28 mouse cellular contexts compared by ENCODE assay signal in genomic region chr2:90576411-90576810, GRCm38 (mm10). TPM values are rescaled to one million over a fixed set of nuclear protein-coding genes. Genes with fewer than 3 reads are reported as not detected.
DNase-seq lines count a peak whose midpoint lies in the region; ATAC-seq and TF ChIP-seq lines count a peak whose summit lies in the region.
"Had no signal": no experiment of that assay in that cellular context is flagged by ENCODE, and none has a peak within 500 bp of the region (broad histone marks: within the 10 kb centered on the region; RNA-seq: fewer than 3 reads in every experiment).

No protein-coding gene starts in this region.

- TF ChIP-seq POLR2A in CH12.LX (IDR thresholded peaks at IDR 0.05; ENCODE audit: low read depth, low read length), result no peak

- 0 out of 2 replicates have a peak overlapping the region, but pooled peaks have one; percentile 76 for H3K27ac ChIP-seq in liver, embryonic 12.5 days
- H3K27ac ChIP-seq in liver, embryonic 11.5 days (ENCODE audit: low read depth, low read length), result no peak overlapping the region
- peak overlapping the region; percentile 45; the same call in 1 of the 2 replicates for H3K27ac ChIP-seq in CH12.LX (ENCODE audit: insufficient read depth, low read depth)
- H3K27ac ChIP-seq in limb, embryonic 10.5 days, result no peak overlapping the region
- H3K27ac ChIP-seq: embryonic facial prominence, embryonic 12.5 days; heart, embryonic 10.5 days; heart, embryonic 15.5 days; hindbrain, embryonic 12.5 days; hindbrain, postnatal 0 days; limb, embryonic 12.5 days; midbrain, embryonic 12.5 days; neural tube, embryonic 13.5 days had no signal

- H3K9ac ChIP-seq in liver, embryonic 12.5 days, result no peak overlapping the region
- no peak overlapping the region for H3K9ac ChIP-seq in liver, embryonic 11.5 days (ENCODE audit: low read depth, low read length)
- 0 out of 2 replicates have a peak overlapping the region, but pooled peaks have one; percentile 20 for H3K9ac ChIP-seq in CH12.LX (ENCODE audit: insufficient read depth, low read depth)
- H3K9ac ChIP-seq: embryonic facial prominence, embryonic 12.5 days; heart, embryonic 15.5 days; hindbrain, embryonic 12.5 days; limb, embryonic 12.5 days; midbrain, embryonic 12.5 days; neural tube, embryonic 13.5 days had no signal

- no peak for TF ChIP-seq CTCF in CH12.LX (conservative IDR thresholded peaks at IDR 0.05 in 1 of 2, IDR thresholded peaks at IDR 0.05 in 1 of 2; ENCODE audit: low read depth in 2 of 2, low read length in 2 of 2)

- peaks cover 65% of the 10 kb centered on the region for H3K79me2 ChIP-seq in CH12.LX (replicated peaks; ENCODE audit: control insufficient read depth, extremely low read depth, insufficient read depth, poor library complexity, severe bottlenecking)

- H3K9me3 ChIP-seq in liver, embryonic 12.5 days (replicated peaks), result no peaks in the 10 kb centered on the region
- no peaks in the 10 kb centered on the region for H3K9me3 ChIP-seq in liver, embryonic 11.5 days (ENCODE audit: control insufficient read depth, low read length)
- peaks cover under 1% of the 10 kb centered on the region for H3K9me3 ChIP-seq in CH12.LX (replicated peaks; ENCODE audit: low read length)
- no peaks in the 10 kb centered on the region for H3K9me3 ChIP-seq in limb, embryonic 10.5 days (replicated peaks)
- H3K9me3 ChIP-seq: embryonic facial prominence, embryonic 12.5 days; heart, embryonic 10.5 days; heart, embryonic 15.5 days; hindbrain, embryonic 12.5 days; limb, embryonic 12.5 days; midbrain, embryonic 12.5 days; neural tube, embryonic 13.5 days had no signal

- intact Hi-C loops in heart, postnatal 14 days (cut with DNase I), result loop anchor here (5.0 kb wide), 1 partner anchor 101 kb away; the partner anchor contains the start of gene Nup160

- 82% methylated on average over 6 of the region's 6 CpGs for WGBS in liver, embryonic 12.5 days (ENCODE audit: insufficient replicate concordance)
- WGBS in liver, embryonic 11.5 days, result 81% methylated on average over 6 of the region's 6 CpGs
- 82% methylated on average over 6 of the region's 6 CpGs for WGBS in limb, embryonic 10.5 days

- H3K4me3 ChIP-seq in liver, embryonic 12.5 days, result no peak overlapping the region
- H3K4me3 ChIP-seq in liver, embryonic 11.5 days (ENCODE audit: low read depth, low read length), result no peak overlapping the region
- H3K4me3 ChIP-seq in CH12.LX (replicated peaks in 1 of 3; ENCODE audit: low read depth in 2 of 3, low read length in 2 of 3, poor library complexity in 1 of 3), result no peak overlapping the region
- no peak overlapping the region for H3K4me3 ChIP-seq in limb, embryonic 10.5 days
- H3K4me3 ChIP-seq: embryonic facial prominence, embryonic 12.5 days; heart, embryonic 10.5 days; heart, embryonic 15.5 days; hindbrain, embryonic 12.5 days; limb, embryonic 12.5 days; midbrain, embryonic 12.5 days; neural tube, embryonic 13.5 days had no signal

- no peak for ATAC-seq in liver, embryonic 12.5 days
- ATAC-seq in liver, embryonic 11.5 days (replicated peaks; ENCODE audit: low FRiP score), result no peak
- ATAC-seq in inflammation-experienced regulatory T-cells, adult 6 months, result no peak
- ATAC-seq: CD4-positive, CD25-positive, alpha-beta regulatory T cell, adult 4 months; forebrain, embryonic 16.5 days; hindbrain, postnatal 0 days; intestine, embryonic 16.5 days; lung, postnatal 0 days had no signal

- H3K36me3 ChIP-seq in liver, embryonic 12.5 days, result no peaks in the 10 kb centered on the region
- H3K36me3 ChIP-seq in liver, embryonic 11.5 days (ENCODE audit: control insufficient read depth, insufficient read depth, low read length), result no peaks in the 10 kb centered on the region
- no peaks in the 10 kb centered on the region for H3K36me3 ChIP-seq in CH12.LX (replicated peaks in 1 of 2; ENCODE audit: control insufficient read depth in 1 of 2, insufficient read depth in 1 of 2, low read length in 1 of 2)
- no peaks in the 10 kb centered on the region for H3K36me3 ChIP-seq in limb, embryonic 10.5 days
- H3K36me3 ChIP-seq: embryonic facial prominence, embryonic 12.5 days; heart, embryonic 10.5 days; heart, embryonic 15.5 days; hindbrain, embryonic 12.5 days; limb, embryonic 12.5 days; midbrain, embryonic 12.5 days; neural tube, embryonic 13.5 days had no signal

- TF ChIP-seq RAD21 in CH12.LX (IDR thresholded peaks at IDR 0.05; ENCODE audit: low read depth, low read length), result no peak

- TF ChIP-seq EP300 in CH12.LX (IDR thresholded peaks at IDR 0.05; ENCODE audit: low read length), result no peak

- no peak overlapping the region for H3K4me2 ChIP-seq in liver, embryonic 12.5 days
- H3K4me2 ChIP-seq in liver, embryonic 11.5 days, result no peak overlapping the region
- peak overlapping the region; percentile 63; the same call in 1 of the 2 replicates for H3K4me2 ChIP-seq in CH12.LX (ENCODE audit: insufficient read depth, low read depth, poor library complexity, severe bottlenecking)
- H3K4me2 ChIP-seq: embryonic facial prominence, embryonic 12.5 days; heart, embryonic 15.5 days; hindbrain, embryonic 12.5 days; limb, embryonic 12.5 days; midbrain, embryonic 12.5 days; neural tube, embryonic 13.5 days had no signal

- DNase-seq in heart, adult 11 months, result peak; percentile 66
- no peak for DNase-seq in heart, postnatal 14 days
- no peak for DNase-seq in liver, embryonic 11.5 days (ENCODE audit: low spot score)
- DNase-seq in CH12.LX (ENCODE audit: extremely low read depth), result no peak
- DNase-seq in limb, embryonic 10.5 days (ENCODE audit: low spot score), result peak; percentile 21
- no peak for DNase-seq in adipocyte (ENCODE audit: low spot score)
- DNase-seq: adrenal gland, adult 2 months; adrenal gland, postnatal 36 days; cerebellum, adult 9-11 months; embryo, embryonic 11 days; gastrocnemius, postnatal 14 days; layer of hippocampus, adult 9-11 months; right cerebral cortex, postnatal 4 days; thymus, postnatal 4 days had no signal

- H3K4me1 ChIP-seq in liver, embryonic 12.5 days, result peaks cover 85% of the 10 kb centered on the region
- peaks cover 35% of the 10 kb centered on the region for H3K4me1 ChIP-seq in liver, embryonic 11.5 days (replicated peaks; ENCODE audit: control insufficient read depth, insufficient read depth, low read length)
- H3K4me1 ChIP-seq in CH12.LX (ENCODE audit: control insufficient read depth in 1 of 2, insufficient read depth in 2 of 2), result peaks cover 10 to 69% of the 10 kb centered on the region in 2 experiments
- H3K4me1 ChIP-seq in limb, embryonic 10.5 days, result peaks cover 42% of the 10 kb centered on the region

- in situ Hi-C loops in CH12.LX (cut with MboI; ENCODE audit: low pct_ligation_motif_present, low pct_unique_long_range_greater_than_20kb, low sequenced_read_pairs), result no loop called here

- dilution Hi-C loops in CH12.LX (cut with MboI; ENCODE audit: extremely low pct_ligation_motif_present, extremely low pct_unique_long_range_greater_than_20kb, low sequenced_read_pairs), result no loop called here

- no peaks in the 10 kb centered on the region for H3K27me3 ChIP-seq in liver, embryonic 12.5 days (replicated peaks)
- H3K27me3 ChIP-seq in liver, embryonic 11.5 days (replicated peaks; ENCODE audit: control insufficient read depth, insufficient read depth, low read length), result no peaks in the 10 kb centered on the region
- no peaks in the 10 kb centered on the region for H3K27me3 ChIP-seq in CH12.LX (replicated peaks)
- H3K27me3 ChIP-seq in limb, embryonic 10.5 days (ENCODE audit: low read depth, poor library complexity, severe bottlenecking), result peaks cover 20% of the 10 kb centered on the region; the same call in 1 of the 2 replicates
- H3K27me3 ChIP-seq: heart, embryonic 15.5 days; hindbrain, embryonic 12.5 days; midbrain, embryonic 12.5 days; neural tube, embryonic 13.5 days had no signal

TF ChIP-seq in CH12.LX, 34 proteins besides CTCF, POLR2A, EP300 and RAD21:
- TF ChIP-seq TBP (conservative IDR thresholded peaks at IDR 0.05; ENCODE audit: low read depth, low read length), result no peak
- TF ChIP-seq ZKSCAN1 (IDR thresholded peaks at IDR 0.05; ENCODE audit: borderline replicate concordance, low read depth, low read length), result 0 out of 2 replicates have a peak, but pooled peaks have one; percentile 14

RNA-seq across cellular contexts. Expression of gene Ptprj, which starts 4.0 kb away (rescaled TPM):
- total RNA-seq in heart, postnatal 14 days (2021), result 1 to 10 TPM; 9.0 to 9.1 TPM
- polyA plus RNA-seq in liver, embryonic 12.5 days (2016; fragmentation: Nextera tagmentation; extraction: Ambion mirVana), result 3.0 and 3.7 TPM in 2 replicates
- polyA plus RNA-seq in liver, embryonic 11.5 days (2014; fragmentation: Nextera tagmentation; extraction: Ambion mirVana), result 5.1 TPM in 2 replicates
- 7.3 and 9.7 TPM in 2 replicates for total RNA-seq in CH12.LX (2012; rRNA removed)
- total RNA-seq in CH12.LX (2014; rRNA removed), result 6.8 and 6.9 TPM in 2 replicates
- polyA plus RNA-seq in CH12.LX (2012; ENCODE audit: insufficient read length, low read depth), result 7.3 and 8.9 TPM in 2 replicates
- 1.0 and 1.3 TPM in 2 replicates for polyA plus RNA-seq in limb, embryonic 10.5 days (2016; fragmentation: Nextera tagmentation; extraction: Ambion mirVana)
- 1 to 10 TPM; 4.2 to 5.4 (median 4.8) TPM for polyA plus RNA-seq in inflammation-experienced regulatory T-cells, adult 6 months (2017; shearing (Covaris generic))

Comparison
In these comparisons a context has a peak if more than half of its experiments do, and no peak if none do; other contexts are left out.
1. DNase-seq: peak in heart, adult 11 months (single experiment) and limb, embryonic 10.5 days (single experiment); none in heart, postnatal 14 days (0 of 2), liver, embryonic 11.5 days (single experiment), CH12.LX (single experiment) and adipocyte (single experiment).
2. H3K27ac ChIP-seq: peak in liver, embryonic 12.5 days (single experiment) and CH12.LX (single experiment); none in liver, embryonic 11.5 days (single experiment) and limb, embryonic 10.5 days (single experiment).